Mouse (Mus musculus): ENCODE results near the gene Tox4. TPM values are rescaled to one million over a fixed set of nuclear protein-coding genes. Genes with fewer than 3 reads are reported as not detected.
"Not testable (repeated sequence)": the region's sequence is repeated elsewhere in the genome, so short reads cannot be mapped to it uniquely, and the experiment has no call there.

The Tox4 gene
- polyA plus RNA-seq, 1 experiment: 25.6 TPM

DNA sequence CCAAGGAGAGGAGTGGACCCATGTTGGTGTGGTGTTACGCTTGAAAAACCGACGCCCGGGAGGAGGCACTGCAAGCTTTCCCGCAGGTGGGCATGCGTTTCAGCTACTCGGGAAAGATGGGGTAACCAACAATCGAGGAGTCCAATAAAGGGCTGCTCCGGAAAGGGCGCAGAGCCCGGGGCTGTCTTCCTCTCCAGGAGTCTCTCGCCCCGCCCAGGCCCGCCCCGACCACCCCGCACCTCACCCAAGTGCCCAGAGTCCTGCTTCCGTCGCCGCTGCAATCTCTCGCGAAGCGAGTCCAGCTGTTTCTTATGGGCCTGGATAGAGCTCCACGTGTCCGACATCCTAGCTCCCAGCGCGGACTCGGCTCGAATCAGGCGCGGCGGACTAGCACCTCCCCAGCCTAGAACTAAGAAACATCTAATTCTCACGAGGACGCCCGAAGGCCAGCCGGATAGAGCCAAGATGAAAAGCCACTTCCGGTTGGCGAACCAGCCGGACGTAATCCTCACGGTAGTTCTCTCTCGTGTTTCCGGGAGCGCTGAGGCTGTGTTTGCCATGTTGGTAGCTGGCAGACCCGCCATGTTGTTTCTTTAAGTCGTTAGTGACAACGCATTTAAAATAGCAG lies 25.8 kb downstream of the Tox4 start, which contains the start of gene Mettl3:
Gene Mettl3 (minus strand): TSS at position 485 of the 628 bp plus-strand sequence.
- Histone ChIP-seq H3K4me1 (ENCODE audit: control insufficient read depth, insufficient read depth, low read length) (peaks cover 1% of the 10 kb centered on the region; the same call in 1 of the 2 replicates), H3K4me3 (replicated peaks; ENCODE audit: control insufficient read depth, low read depth, low read length) (peak within 1 kb of the TSS; percentile 94), H3K27ac (ENCODE audit: control insufficient read depth, insufficient read depth, low read depth, low read length, poor library complexity) (peak within 1 kb of the TSS; percentile 88)
- WGBS: under 1% methylated on average over 46 of the region's 46 CpGs
- TF ChIP-seq POLR2A (IDR thresholded peaks at IDR 0.05; ENCODE audit: borderline replicate concordance, control insufficient read depth, low read depth, low read length) (peak; percentile 38; the same call in 1 of the 2 replicates), CTCF (IDR thresholded peaks at IDR 0.05; ENCODE audit: control insufficient read depth, insufficient read depth, low read length) (no peak)

GRCm38 (mm10) chr14:52306100-52306499 lies 27.2 kb downstream of the Tox4 start:
- H3K4me1 ChIP-seq (ENCODE audit: control insufficient read depth, insufficient read depth, low read length): peaks cover 1% of the 10 kb centered on the region; the same call in 1 of the 2 replicates
- TF ChIP-seq CTCF (IDR thresholded peaks at IDR 0.05; ENCODE audit: control insufficient read depth, insufficient read depth, low read length) (no peak), POLR2A (IDR thresholded peaks at IDR 0.05; ENCODE audit: borderline replicate concordance, control insufficient read depth, low read depth, low read length) (no peak)
- H3K4me3 ChIP-seq (replicated peaks; ENCODE audit: control insufficient read depth, low read depth, low read length): no peak overlapping the region
- H3K27ac ChIP-seq (ENCODE audit: control insufficient read depth, insufficient read depth, low read depth, low read length, poor library complexity): no peak overlapping the region
- 75% methylated on average over 2 of the region's 2 CpGs for WGBS

DNA sequence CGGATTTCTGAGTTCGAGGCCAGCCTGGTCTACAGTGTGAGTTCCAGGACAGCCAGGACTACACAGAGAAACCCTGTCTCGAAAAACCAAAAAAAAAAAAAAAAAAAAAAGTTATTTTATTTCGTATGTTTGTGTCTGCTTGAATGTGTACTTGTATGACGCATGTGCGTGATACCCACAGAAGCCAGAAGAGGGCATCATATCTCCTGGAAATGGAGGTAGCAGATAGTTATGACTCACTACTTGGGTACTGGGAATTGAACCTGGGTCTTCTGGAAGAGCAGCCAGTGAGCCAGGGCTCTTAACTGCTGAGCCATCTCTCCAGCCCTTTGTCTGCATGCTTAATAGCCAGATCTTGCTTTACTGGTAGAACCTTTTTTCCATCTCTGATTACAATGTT lies 31.4 kb downstream of the Tox4 start:
- not testable (repeated sequence) for H3K4me3 ChIP-seq (replicated peaks; ENCODE audit: control insufficient read depth, low read depth, low read length); H3K4me1 ChIP-seq (ENCODE audit: control insufficient read depth, insufficient read depth, low read length); H3K27ac ChIP-seq (ENCODE audit: control insufficient read depth, insufficient read depth, low read depth, low read length, poor library complexity)
- 85% methylated on average over 6 of the region's 6 CpGs for WGBS

- peaks cover 1% of the 10 kb centered on the region; the same call in 1 of the 2 replicates for H3K4me1 ChIP-seq (ENCODE audit: control insufficient read depth, insufficient read depth, low read length)
- WGBS: 74% methylated on average over 2 of the region's 2 CpGs
- H3K27ac ChIP-seq (ENCODE audit: control insufficient read depth, insufficient read depth, low read depth, low read length, poor library complexity): no peak overlapping the region
- no peak overlapping the region for H3K4me3 ChIP-seq (replicated peaks; ENCODE audit: control insufficient read depth, low read depth, low read length)
- no peak for TF ChIP-seq CTCF (IDR thresholded peaks at IDR 0.05; ENCODE audit: control insufficient read depth, insufficient read depth, low read length)
- no peak for TF ChIP-seq POLR2A (IDR thresholded peaks at IDR 0.05; ENCODE audit: borderline replicate concordance, control insufficient read depth, low read depth, low read length)
Observed at GRCm38 (mm10) chr14:52310906-52311305, 32.0 kb downstream of the Tox4 start.

DNA sequence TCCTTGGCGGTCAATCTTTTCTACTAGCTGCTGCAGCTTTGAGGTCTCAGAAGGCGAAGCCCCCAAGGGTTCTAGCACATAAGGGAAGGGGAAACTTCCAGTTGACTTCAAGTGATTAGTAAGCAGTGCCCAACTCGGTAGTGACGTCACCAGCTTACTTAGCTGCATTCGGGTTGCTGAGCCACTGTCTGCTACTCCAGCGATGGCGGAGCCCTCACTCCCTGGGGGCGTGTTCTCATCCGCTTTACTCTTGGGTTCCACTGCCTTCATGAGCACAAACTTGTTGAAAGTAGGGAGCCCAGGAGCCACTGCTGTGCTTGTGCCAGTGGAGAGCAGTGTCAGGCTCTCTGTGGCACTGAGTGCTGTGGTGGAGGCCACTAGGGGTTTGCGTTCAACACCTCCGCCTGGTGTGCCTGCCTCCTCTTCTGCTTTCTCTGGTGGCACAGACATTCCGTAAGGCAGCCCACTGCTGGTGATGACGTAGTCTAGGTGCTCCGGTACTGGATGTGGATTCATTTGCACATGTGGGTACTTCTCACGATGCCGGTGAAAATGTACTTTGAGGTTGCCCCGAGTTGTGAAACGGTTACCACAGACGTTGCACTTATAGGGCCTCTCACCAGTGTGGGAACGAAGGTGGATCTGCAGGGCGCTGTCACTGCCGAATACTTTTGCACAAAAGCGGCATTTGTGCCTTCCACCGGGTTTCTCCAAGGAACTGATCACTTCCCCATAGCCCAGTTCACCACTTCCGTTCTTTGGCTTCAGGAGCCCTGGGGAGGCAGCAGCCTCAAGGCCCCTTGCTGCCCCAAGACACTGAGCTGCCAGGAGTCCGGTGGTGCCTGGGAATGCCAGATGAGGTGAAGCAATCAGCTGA lies 35.2 kb downstream of the Tox4 start:
- Histone ChIP-seq H3K4me3 (replicated peaks; ENCODE audit: control insufficient read depth, low read depth, low read length) (peak overlapping the region; percentile 1), H3K27ac (ENCODE audit: control insufficient read depth, insufficient read depth, low read depth, low read length, poor library complexity) (no peak overlapping the region), H3K4me1 (ENCODE audit: control insufficient read depth, insufficient read depth, low read length) (no peaks in the 10 kb centered on the region)
- WGBS: 56% methylated on average over 26 of the region's 26 CpGs
- TF ChIP-seq POLR2A (IDR thresholded peaks at IDR 0.05; ENCODE audit: borderline replicate concordance, control insufficient read depth, low read depth, low read length) (no peak), CTCF (IDR thresholded peaks at IDR 0.05; ENCODE audit: control insufficient read depth, insufficient read depth, low read length) (no peak)

DNA sequence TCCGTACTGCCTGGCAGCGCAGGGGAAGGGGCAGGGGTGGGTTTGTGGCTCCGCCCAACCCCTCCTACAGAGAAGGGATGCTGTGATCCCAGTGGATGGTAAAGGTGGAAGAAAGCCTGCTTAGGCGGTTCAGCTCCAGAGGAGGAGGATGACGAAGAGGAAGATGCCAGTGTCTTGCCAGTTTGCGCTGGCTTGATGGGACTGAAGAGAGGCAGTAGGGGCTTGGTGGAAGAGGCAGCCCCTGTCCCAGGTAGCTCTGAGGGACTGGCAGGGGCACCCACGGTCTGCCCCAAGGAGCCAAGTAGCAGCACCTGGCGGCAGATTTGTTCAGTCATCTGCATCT lies 35.8 kb downstream of the Tox4 start:
- Histone ChIP-seq H3K27ac (ENCODE audit: control insufficient read depth, insufficient read depth, low read depth, low read length, poor library complexity) (no peak overlapping the region), H3K4me3 (replicated peaks; ENCODE audit: control insufficient read depth, low read depth, low read length) (no peak overlapping the region)

DNA sequence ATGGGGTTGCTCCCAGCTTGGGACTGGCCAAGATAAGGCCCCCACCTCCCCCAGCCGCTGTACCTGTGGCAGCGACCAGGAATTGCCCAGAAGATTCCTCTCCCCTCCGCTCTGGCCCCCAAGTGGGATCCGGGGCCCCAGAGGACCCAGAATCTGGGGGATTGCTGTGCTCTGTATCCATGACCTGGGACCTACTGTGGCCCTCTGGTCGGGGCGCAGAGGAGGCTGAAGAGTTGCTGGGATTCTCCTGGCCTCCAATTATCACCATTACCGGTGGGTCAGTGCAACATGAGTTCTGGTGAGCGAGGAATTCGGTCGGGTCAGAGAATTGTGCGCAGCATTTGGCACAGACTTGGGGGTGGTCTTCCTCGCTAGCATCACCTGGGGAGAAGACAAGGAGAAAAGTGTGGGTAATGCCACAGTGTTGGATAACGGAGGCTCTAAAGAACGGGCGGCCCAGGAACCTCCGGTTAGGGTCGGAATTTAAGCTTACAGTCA lies 36.4 kb downstream of the Tox4 start:
- Histone ChIP-seq H3K4me1 (ENCODE audit: control insufficient read depth, insufficient read depth, low read length) (no peaks in the 10 kb centered on the region), H3K4me3 (replicated peaks; ENCODE audit: control insufficient read depth, low read depth, low read length) (no peak overlapping the region), H3K27ac (ENCODE audit: control insufficient read depth, insufficient read depth, low read depth, low read length, poor library complexity) (no peak overlapping the region)
- WGBS: 35% methylated on average over 17 of the region's 17 CpGs
- TF ChIP-seq POLR2A (IDR thresholded peaks at IDR 0.05; ENCODE audit: borderline replicate concordance, control insufficient read depth, low read depth, low read length) (no peak), CTCF (IDR thresholded peaks at IDR 0.05; ENCODE audit: control insufficient read depth, insufficient read depth, low read length) (no peak)

More for the DNA sequence above, 35.8 kb downstream of the Tox4 start:
- no peaks in the 10 kb centered on the region for H3K4me1 ChIP-seq (ENCODE audit: control insufficient read depth, insufficient read depth, low read length)
- 70% methylated on average over 8 of the region's 8 CpGs for WGBS
- no peak for TF ChIP-seq POLR2A (IDR thresholded peaks at IDR 0.05; ENCODE audit: borderline replicate concordance, control insufficient read depth, low read depth, low read length)
- TF ChIP-seq CTCF (IDR thresholded peaks at IDR 0.05; ENCODE audit: control insufficient read depth, insufficient read depth, low read length): no peak

DNA sequence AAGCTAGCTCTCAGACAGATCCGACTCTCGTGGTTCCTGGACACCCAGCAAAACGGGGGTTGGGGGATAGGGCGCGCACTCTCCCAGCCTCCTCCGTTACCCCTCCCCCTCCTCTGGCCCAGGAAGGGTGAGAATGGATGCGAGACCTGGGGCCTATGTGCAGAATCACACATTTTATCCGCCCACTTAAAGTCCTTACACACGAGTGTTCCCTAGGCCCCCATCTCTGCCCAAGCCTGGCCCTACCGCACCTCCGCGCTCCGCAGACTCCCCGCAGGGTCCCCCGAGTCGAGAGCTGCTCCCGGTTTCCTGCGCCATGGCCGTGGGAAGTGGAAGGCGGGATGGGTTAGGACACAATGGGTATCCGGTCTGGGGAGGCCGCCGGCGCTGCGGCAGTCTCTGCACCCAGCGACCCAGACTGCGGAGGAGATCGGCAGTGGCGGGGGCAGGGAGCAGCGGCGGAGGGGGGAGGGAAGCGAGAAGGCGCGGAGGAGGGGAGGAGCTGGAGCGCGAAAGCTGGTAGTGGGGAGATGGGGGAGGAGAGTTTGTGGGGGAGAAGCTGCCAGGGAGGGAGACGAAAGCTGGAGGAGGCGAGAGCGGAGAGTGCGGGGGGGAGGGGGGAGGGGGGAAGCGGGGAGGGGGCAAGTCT lies 37.0 kb downstream of the Tox4 start:
- Histone ChIP-seq H3K4me3 (replicated peaks; ENCODE audit: control insufficient read depth, low read depth, low read length) (peak overlapping the region; percentile 31), H3K27ac (ENCODE audit: control insufficient read depth, insufficient read depth, low read depth, low read length, poor library complexity) (no peak overlapping the region), H3K4me1 (ENCODE audit: control insufficient read depth, insufficient read depth, low read length) (no peaks in the 10 kb centered on the region)
- TF ChIP-seq POLR2A (IDR thresholded peaks at IDR 0.05; ENCODE audit: borderline replicate concordance, control insufficient read depth, low read depth, low read length): 0 out of 2 replicates have a peak, but pooled peaks have one; percentile 33
- no peak for TF ChIP-seq CTCF (IDR thresholded peaks at IDR 0.05; ENCODE audit: control insufficient read depth, insufficient read depth, low read length)
- WGBS: 1% methylated on average over 35 of the region's 41 CpGs
